ENCODE assay signal across 8 mouse cellular contexts in genomic region chr11:117199282-117200175, GRCm38 (mm10). TPM values are rescaled to one million over a fixed set of nuclear protein-coding genes. Genes with fewer than 3 reads are reported as not detected.
DNase-seq lines count a peak whose midpoint lies in the region; ATAC-seq and TF ChIP-seq lines count a peak whose summit lies in the region.

Gene Sept9, plus strand, starts transcription at chr11:117199661.

- H3K27me3 ChIP-seq in embryonic facial prominence, embryonic 15.5 days, result peaks cover 12% of the 10 kb centered on the region
- H3K27me3 ChIP-seq in lung, embryonic 14.5 days (ENCODE audit: insufficient read depth, low read length), result peaks cover 18% of the 10 kb centered on the region
- peaks cover 49% of the 10 kb centered on the region for H3K27me3 ChIP-seq in neural tube, embryonic 15.5 days (replicated peaks)

- peak within 1 kb of the TSS; percentile 94 for H3K4me2 ChIP-seq in embryonic facial prominence, embryonic 15.5 days (replicated peaks)
- peak within 1 kb of the TSS; percentile 79 for H3K4me2 ChIP-seq in lung, embryonic 14.5 days
- peak within 1 kb of the TSS; percentile 65 for H3K4me2 ChIP-seq in neural tube, embryonic 15.5 days

- TF ChIP-seq CTCF in layer of hippocampus, adult 2 months (conservative IDR thresholded peaks at IDR 0.05), result no peak
- TF ChIP-seq CTCF in lung, embryonic 14.5 days (IDR thresholded peaks at IDR 0.05; ENCODE audit: low read depth), result no peak

- peak within 1 kb of the TSS; percentile 23 for H3K9ac ChIP-seq in embryonic facial prominence, embryonic 15.5 days
- peak within 1 kb of the TSS; percentile 56 for H3K9ac ChIP-seq in lung, embryonic 14.5 days
- H3K9ac ChIP-seq in neural tube, embryonic 15.5 days (replicated peaks), result no peak within 1 kb of the TSS

- no peak for DNase-seq in layer of hippocampus, adult 2 months (ENCODE audit: low spot score in 2 of 2)
- DNase-seq in layer of hippocampus, adult 11-12 months (ENCODE audit: low spot score), result no peak
- peak in 1 of 2 experiments; percentile 24 for DNase-seq in heart, postnatal 10 days
- peak; percentile 58 to 80 for DNase-seq in kidney, postnatal 25 days
- DNase-seq in lung, embryonic 14.5 days, result peak; percentile 66
- DNase-seq in cerebellum, postnatal 36 days, result no peak

- no peak within 1 kb of the TSS for H3K27ac ChIP-seq in layer of hippocampus, adult 2 months
- no peak within 1 kb of the TSS for H3K27ac ChIP-seq in embryonic facial prominence, embryonic 15.5 days (replicated peaks)
- peak within 1 kb of the TSS; percentile 75 for H3K27ac ChIP-seq in lung, embryonic 14.5 days (ENCODE audit: low read depth)
- H3K27ac ChIP-seq in neural tube, embryonic 15.5 days (replicated peaks), result no peak within 1 kb of the TSS

- H3K9me3 ChIP-seq in embryonic facial prominence, embryonic 15.5 days (replicated peaks), result no peaks in the 10 kb centered on the region
- H3K9me3 ChIP-seq in lung, embryonic 14.5 days (ENCODE audit: low read depth, low read length), result no peaks in the 10 kb centered on the region
- no peaks in the 10 kb centered on the region for H3K9me3 ChIP-seq in neural tube, embryonic 15.5 days (replicated peaks)

- intact Hi-C loops in heart, postnatal 10 days (cut with DNase I), result no loop called here

- ATAC-seq in embryonic facial prominence, embryonic 15.5 days (ENCODE audit: insufficient number of reproducible peaks, low FRiP score, low TSS enrichment, low read depth), result no peak
- peak; percentile 57 for ATAC-seq in lung, embryonic 14.5 days (ENCODE audit: insufficient read depth)
- no peak for ATAC-seq in neural tube, embryonic 15.5 days (ENCODE audit: low FRiP score)

- peak within 1 kb of the TSS; percentile 35 for H3K4me3 ChIP-seq in layer of hippocampus, adult 2 months
- peak within 1 kb of the TSS; percentile 50 for H3K4me3 ChIP-seq in embryonic facial prominence, embryonic 15.5 days (replicated peaks)
- peak within 1 kb of the TSS; percentile 58 for H3K4me3 ChIP-seq in lung, embryonic 14.5 days (ENCODE audit: low read depth, low read length)
- H3K4me3 ChIP-seq in neural tube, embryonic 15.5 days (replicated peaks), result peak within 1 kb of the TSS; percentile 33

- 2% methylated on average over 65 of the region's 70 CpGs for WGBS in embryonic facial prominence, embryonic 15.5 days
- 1% methylated on average over 69 of the region's 70 CpGs for WGBS in lung, embryonic 14.5 days
- 1% methylated on average over 64 of the region's 70 CpGs for WGBS in neural tube, embryonic 15.5 days

- no peaks in the 10 kb centered on the region for H3K36me3 ChIP-seq in embryonic facial prominence, embryonic 15.5 days
- H3K36me3 ChIP-seq in lung, embryonic 14.5 days (ENCODE audit: insufficient read depth), result no peaks in the 10 kb centered on the region; the same call in 1 of the 2 replicates
- H3K36me3 ChIP-seq in neural tube, embryonic 15.5 days, result no peaks in the 10 kb centered on the region

- peaks cover 46% of the 10 kb centered on the region for H3K4me1 ChIP-seq in embryonic facial prominence, embryonic 15.5 days
- H3K4me1 ChIP-seq in lung, embryonic 14.5 days (ENCODE audit: insufficient read depth), result peaks cover 14% of the 10 kb centered on the region; the same call in 1 of the 2 replicates
- H3K4me1 ChIP-seq in neural tube, embryonic 15.5 days, result peaks cover 16% of the 10 kb centered on the region

RNA-seq across cellular contexts. Expression of gene Sept9, which starts in this region (rescaled TPM):
- 100 to 1,000 TPM; 102 to 114 TPM for total RNA-seq in layer of hippocampus, adult 2 months (2021)
- polyA plus RNA-seq in embryonic facial prominence, embryonic 15.5 days (2015; fragmentation: Nextera tagmentation; extraction: Ambion mirVana), result 150 and 157 TPM in 2 replicates
- total RNA-seq in heart, postnatal 10 days (2021), result 10 to 100 TPM; 70.0 to 71.1 TPM
- polyA plus RNA-seq in lung, embryonic 14.5 days (2014; fragmentation: Nextera tagmentation; extraction: Ambion mirVana), result 133 and 149 TPM in 2 replicates
- 92.2 and 119 TPM in 2 replicates for polyA plus RNA-seq in neural tube, embryonic 15.5 days (2015; fragmentation: Nextera tagmentation; extraction: Ambion mirVana)

Comparison
In these comparisons a context has a peak if more than half of its experiments do, and no peak if none do; other contexts are left out.
1. DNase-seq: peak in kidney, postnatal 25 days (2 of 2) and lung, embryonic 14.5 days (single experiment); none in layer of hippocampus, adult 2 months (0 of 2), layer of hippocampus, adult 11-12 months (single experiment) and cerebellum, postnatal 36 days (0 of 2).
2. Peak in every context shown above with its lines, with median percentiles within 50 percentile points of each other: H3K4me3 ChIP-seq and H3K4me2 ChIP-seq.